Mouse (Mus musculus): ENCODE measurements at regions not wholly inside any gene's neighbourhood (a gene's known extent, or its start where the extent isn't known, plus 50 kb on each side); places are given as distances from the start of the nearest gene placed in this dataset.
"Not testable (repeated sequence)": the region's sequence is repeated elsewhere in the genome, so short reads cannot be mapped to it uniquely, and the experiment has no call there.

GRCm38 (mm10) chr12:8070788-8071187 lies 93.3 kb downstream of the Apob start:
- Histone ChIP-seq H3K4me3 (no peak overlapping the region), H3K9ac (no peak overlapping the region), H3K4me2 (no peak overlapping the region), H3K4me1 (replicated peaks) (no peaks in the 10 kb centered on the region), H3K27me3 (no peaks in the 10 kb centered on the region), H3K36me3 (no peaks in the 10 kb centered on the region), H3K27ac (replicated peaks) (no peak overlapping the region), H3K9me3 (no peaks in the 10 kb centered on the region)
- ATAC-seq (ENCODE audit: low FRiP score, low read depth), result no peak
- WGBS, result 86% methylated on average over 6 of the region's 6 CpGs

GRCm38 (mm10) chr12:8071286-8071685 lies 93.8 kb downstream of the Apob start:
- Histone ChIP-seq H3K4me1 (replicated peaks) (no peaks in the 10 kb centered on the region), H3K27me3 (no peaks in the 10 kb centered on the region), H3K9ac (no peak overlapping the region), H3K9me3 (no peaks in the 10 kb centered on the region), H3K27ac (replicated peaks) (no peak overlapping the region), H3K4me3 (no peak overlapping the region), H3K36me3 (no peaks in the 10 kb centered on the region), H3K4me2 (no peak overlapping the region)
- ATAC-seq (ENCODE audit: low FRiP score, low read depth), result no peak
- WGBS, result 83% methylated on average over 4 of the region's 4 CpGs

GRCm38 (mm10) chr12:8076010-8076540 lies 98.6 kb downstream of the Apob start:
- no peak overlapping the region for H3K9ac ChIP-seq
- H3K27me3 ChIP-seq, result no peaks in the 10 kb centered on the region
- H3K27ac ChIP-seq (replicated peaks), result no peak overlapping the region
- no peak for ATAC-seq (ENCODE audit: low FRiP score, low read depth)
- H3K4me2 ChIP-seq, result no peak overlapping the region
- no peaks in the 10 kb centered on the region for H3K9me3 ChIP-seq
- no peak overlapping the region for H3K4me3 ChIP-seq
- H3K36me3 ChIP-seq, result no peaks in the 10 kb centered on the region
- H3K4me1 ChIP-seq (replicated peaks), result no peaks in the 10 kb centered on the region

- no peak overlapping the region for H3K9ac ChIP-seq
- H3K4me2 ChIP-seq, result no peak overlapping the region
- no peaks in the 10 kb centered on the region for H3K9me3 ChIP-seq
- H3K4me3 ChIP-seq, result no peak overlapping the region
- WGBS, result 95% methylated on average over 4 of the region's 4 CpGs
- ATAC-seq (ENCODE audit: low FRiP score, low read depth), result no peak
- no peaks in the 10 kb centered on the region for H3K27me3 ChIP-seq
- H3K27ac ChIP-seq (replicated peaks), result no peak overlapping the region
- no peaks in the 10 kb centered on the region for H3K4me1 ChIP-seq (replicated peaks)
- H3K36me3 ChIP-seq, result no peaks in the 10 kb centered on the region
Measured at GRCm38 (mm10) chr12:8077346-8077745, 99.9 kb downstream of the Apob start.

GRCm38 (mm10) chr12:8078046-8078445 lies 100.6 kb downstream of the Apob start:
- Histone ChIP-seq H3K27ac (replicated peaks) (no peak overlapping the region), H3K9ac (no peak overlapping the region), H3K4me2 (no peak overlapping the region), H3K4me3 (no peak overlapping the region), H3K27me3 (no peaks in the 10 kb centered on the region), H3K36me3 (no peaks in the 10 kb centered on the region), H3K9me3 (no peaks in the 10 kb centered on the region), H3K4me1 (replicated peaks) (no peaks in the 10 kb centered on the region)
- WGBS, result 90% methylated on average over 3 of the region's 3 CpGs
- no peak for ATAC-seq (ENCODE audit: low FRiP score, low read depth)

GRCm38 (mm10) chr12:8082688-8083661 lies 105.5 kb downstream of the Apob start:
- H3K4me2 ChIP-seq, result no peak overlapping the region
- H3K4me1 ChIP-seq (replicated peaks), result no peaks in the 10 kb centered on the region
- WGBS, result 88% methylated on average over 8 of the region's 8 CpGs
- no peaks in the 10 kb centered on the region for H3K27me3 ChIP-seq
- H3K9me3 ChIP-seq, result no peaks in the 10 kb centered on the region
- H3K9ac ChIP-seq, result no peak overlapping the region
- no peak overlapping the region for H3K27ac ChIP-seq (replicated peaks)
- no peaks in the 10 kb centered on the region for H3K36me3 ChIP-seq
- ATAC-seq (ENCODE audit: low FRiP score, low read depth), result no peak
- H3K4me3 ChIP-seq, result no peak overlapping the region

GRCm38 (mm10) chr12:8087958-8088357 lies 110.5 kb downstream of the Apob start:
- H3K4me2 ChIP-seq, result no peak overlapping the region
- 76% methylated on average over 1 of the region's 3 CpGs for WGBS
- H3K9ac ChIP-seq, result no peak overlapping the region
- no peaks in the 10 kb centered on the region for H3K27me3 ChIP-seq
- no peaks in the 10 kb centered on the region for H3K4me1 ChIP-seq (replicated peaks)
- H3K9me3 ChIP-seq, result no peaks in the 10 kb centered on the region
- no peaks in the 10 kb centered on the region for H3K36me3 ChIP-seq
- ATAC-seq (ENCODE audit: low FRiP score, low read depth), result no peak
- H3K27ac ChIP-seq (replicated peaks), result no peak overlapping the region
- no peak overlapping the region for H3K4me3 ChIP-seq

- no peaks in the 10 kb centered on the region for H3K27me3 ChIP-seq
- H3K27ac ChIP-seq (replicated peaks), result no peak overlapping the region
Measured at GRCm38 (mm10) chr12:8089423-8090278, 112.2 kb downstream of the Apob start.

GRCm38 (mm10) chr12:8090279-8090626 lies 112.8 kb downstream of the Apob start:
- H3K27ac ChIP-seq (replicated peaks), result no peak overlapping the region
- H3K4me2 ChIP-seq, result no peak overlapping the region
- ATAC-seq (ENCODE audit: low FRiP score, low read depth), result no peak
- H3K9ac ChIP-seq, result no peak overlapping the region
- no peaks in the 10 kb centered on the region for H3K27me3 ChIP-seq
- 67% methylated on average over 2 of the region's 2 CpGs for WGBS
- H3K4me1 ChIP-seq (replicated peaks), result no peaks in the 10 kb centered on the region
- H3K4me3 ChIP-seq, result no peak overlapping the region
- H3K9me3 ChIP-seq, result no peaks in the 10 kb centered on the region
- no peaks in the 10 kb centered on the region for H3K36me3 ChIP-seq

More at GRCm38 (mm10) chr12:8089423-8090278, 112.2 kb downstream of the Apob start:
- no peaks in the 10 kb centered on the region for H3K9me3 ChIP-seq
- H3K4me2 ChIP-seq, result no peak overlapping the region
- H3K36me3 ChIP-seq, result no peaks in the 10 kb centered on the region
- H3K9ac ChIP-seq, result no peak overlapping the region
- 76% methylated on average over 8 of the region's 8 CpGs for WGBS
- no peaks in the 10 kb centered on the region for H3K4me1 ChIP-seq (replicated peaks)
- no peak overlapping the region for H3K4me3 ChIP-seq
- ATAC-seq (ENCODE audit: low FRiP score, low read depth), result no peak

- no peak for ATAC-seq (ENCODE audit: low FRiP score, low read depth)
- H3K4me3 ChIP-seq, result no peak overlapping the region
- H3K4me2 ChIP-seq, result no peak overlapping the region
- no peaks in the 10 kb centered on the region for H3K36me3 ChIP-seq
- H3K9me3 ChIP-seq, result no peaks in the 10 kb centered on the region
- no peak overlapping the region for H3K9ac ChIP-seq
- no peaks in the 10 kb centered on the region for H3K27me3 ChIP-seq
- no peaks in the 10 kb centered on the region for H3K4me1 ChIP-seq (replicated peaks)
- WGBS, result 94% methylated on average over 1 of the region's 1 CpGs
- no peak overlapping the region for H3K27ac ChIP-seq (replicated peaks)
Measured at GRCm38 (mm10) chr12:8093437-8093836, 114.5 kb upstream of the Ldah start.

- Histone ChIP-seq H3K9ac (no peak overlapping the region), H3K4me2 (no peak overlapping the region), H3K27ac (replicated peaks) (no peak overlapping the region), H3K36me3 (no peaks in the 10 kb centered on the region), H3K4me1 (replicated peaks) (no peaks in the 10 kb centered on the region), H3K9me3 (no peaks in the 10 kb centered on the region), H3K4me3 (no peak overlapping the region), H3K27me3 (no peaks in the 10 kb centered on the region)
- ATAC-seq (ENCODE audit: low FRiP score, low read depth), result no peak
- WGBS, result 70% methylated on average over 2 of the region's 2 CpGs
Measured at GRCm38 (mm10) chr12:8095946-8096345, 112.0 kb upstream of the Ldah start.

- H3K27ac ChIP-seq (replicated peaks); H3K4me3 ChIP-seq; ATAC-seq (ENCODE audit: low FRiP score, low read depth); H3K9ac ChIP-seq; H3K4me2 ChIP-seq; H3K27me3 ChIP-seq; H3K36me3 ChIP-seq; H3K4me1 ChIP-seq (replicated peaks); H3K9me3 ChIP-seq: not testable (repeated sequence)
- 82% methylated on average over 2 of the region's 2 CpGs for WGBS
Measured at GRCm38 (mm10) chr12:8098395-8098794, 109.5 kb upstream of the Ldah start.
